Mouse (Mus musculus) forebrain, embryonic 13.5 days (tissue): ENCODE measurements at regions not wholly inside any gene's neighbourhood (a gene's known extent, or its start where the extent isn't known, plus 50 kb on each side); places are given as distances from the start of the nearest gene placed in this dataset.

Experiments used
- ATAC-seq: fragments of 200-750 bp; cut with Nextera tagmentation; 2 replicates; pipeline ENCODE4 v1.8.0; 2017
- H3K27ac ChIP-seq: fragments of 300-500 bp; sonication (generic); 2 replicates; pipeline ENCODE4 v1.5.1; 2015; ENCODE audit warnings: inconsistent platforms, mild to moderate bottlenecking, moderate library complexity
- H3K27me3 ChIP-seq: fragments of 300-500 bp; sonication (generic); 2 replicates; pipeline ENCODE4 v1.6.1; 2015; ENCODE audit warnings: mild to moderate bottlenecking, inconsistent platforms
- H3K36me3 ChIP-seq: fragments of 300-500 bp; sonication (generic); 2 replicates; pipeline ENCODE4 v1.6.1; 2015; ENCODE audit warnings: mild to moderate bottlenecking, inconsistent platforms; ENCODE audit not compliant: poor library complexity, severe bottlenecking
- H3K4me1 ChIP-seq: fragments of 300-500 bp; sonication (generic); 2 replicates; pipeline ENCODE4 v1.6.1; 2015; ENCODE audit warnings: inconsistent platforms
- H3K4me2 ChIP-seq: fragments of 300-500 bp; sonication (generic); 2 replicates; pipeline ENCODE4 v1.6.1; 2015; ENCODE audit warnings: inconsistent platforms, mild to moderate bottlenecking, moderate library complexity
- H3K4me3 ChIP-seq: fragments of 300-500 bp; sonication (generic); 2 replicates; pipeline ENCODE4 v1.5.1; 2015; ENCODE audit warnings: mild to moderate bottlenecking, inconsistent platforms
- H3K9ac ChIP-seq: fragments of 300-500 bp; sonication (generic); 2 replicates; pipeline ENCODE4 v1.6.1; 2015; ENCODE audit warnings: mild to moderate bottlenecking, inconsistent platforms
- H3K9me3 ChIP-seq: fragments of 300-500 bp; sonication (generic); replicated peaks from 2 replicates; pipeline ENCODE4 v1.6.1; 2016; ENCODE audit warnings: inconsistent platforms
- WGBS: fragments of 180-500 bp; shearing (Covaris S2); methylation state at CpG from one replicate; pipeline ENCODE4 v1.1.7; 2015; 5-methylcytosine and 5-hydroxymethylcytosine counted together

DNA sequence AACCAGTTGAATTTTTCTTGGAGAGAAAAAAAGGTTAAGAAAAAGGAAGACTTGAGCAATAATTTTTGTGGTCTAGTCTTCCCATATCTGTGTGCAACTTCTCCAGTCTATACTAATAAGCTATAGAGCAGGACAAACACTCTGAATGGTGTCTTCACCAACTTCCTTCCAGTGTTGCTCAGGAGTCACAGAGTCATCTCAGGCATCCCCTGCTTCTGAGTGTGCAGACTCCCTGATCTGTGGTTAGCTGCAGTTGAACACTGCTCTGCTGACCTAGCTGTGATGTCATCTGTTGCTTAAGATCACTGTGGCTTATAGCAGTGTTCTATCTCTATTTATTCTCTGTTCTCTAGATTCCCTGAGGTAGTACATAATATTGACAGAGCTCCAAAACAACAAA, 357.9 kb upstream of the Btbd3 start:
- no peaks in the 10 kb centered on the region for H3K27me3 ChIP-seq
- H3K27ac ChIP-seq, result no peak overlapping the region
- no peaks in the 10 kb centered on the region for H3K4me1 ChIP-seq
- no peaks in the 10 kb centered on the region for H3K36me3 ChIP-seq
- H3K4me3 ChIP-seq, result no peak overlapping the region
- no peak overlapping the region for H3K4me2 ChIP-seq
- no peak for ATAC-seq
- H3K9me3 ChIP-seq, result no peaks in the 10 kb centered on the region
- no peak overlapping the region for H3K9ac ChIP-seq

DNA sequence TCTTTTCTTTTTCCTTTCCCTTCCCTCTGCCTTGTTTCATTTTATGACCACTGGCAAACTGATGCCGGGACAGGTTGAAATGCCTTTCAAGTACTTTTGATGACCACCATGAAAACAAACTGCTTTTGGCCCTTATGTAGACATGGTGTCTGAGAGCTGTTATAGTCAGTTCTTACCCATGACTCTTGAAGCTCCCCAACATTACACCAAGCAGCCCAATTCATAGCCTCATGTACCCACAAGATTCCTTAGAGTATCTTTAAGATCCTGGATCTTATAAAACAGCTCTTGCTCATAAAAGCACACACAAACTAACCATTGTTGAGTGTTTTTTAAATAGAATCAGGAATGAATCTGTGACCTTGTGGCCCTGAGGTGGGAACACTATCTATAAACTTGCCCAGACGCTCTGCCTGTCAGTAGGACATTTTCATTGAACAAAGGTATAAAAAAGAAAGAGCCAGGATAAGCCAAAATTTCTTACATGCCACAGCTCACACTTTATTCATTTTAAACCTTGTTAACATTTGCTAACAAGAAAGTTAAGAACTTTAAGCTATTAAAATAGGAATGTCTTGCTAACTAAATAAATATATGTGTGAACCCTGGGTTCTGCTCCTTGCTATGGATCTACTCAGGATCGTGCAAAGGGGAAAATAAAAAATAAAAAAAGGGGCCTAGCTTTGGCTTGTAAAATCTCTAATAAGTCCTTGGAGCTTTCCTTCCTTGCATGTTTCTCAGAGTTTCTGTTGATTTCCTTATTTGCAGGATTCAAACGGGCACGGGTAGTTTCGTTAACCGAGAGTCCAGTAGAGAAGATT, 375.9 kb upstream of the Btbd3 start:
- Histone ChIP-seq H3K9me3 (no peaks in the 10 kb centered on the region), H3K9ac (no peak overlapping the region), H3K36me3 (no peaks in the 10 kb centered on the region), H3K27ac (no peak overlapping the region), H3K4me1 (no peaks in the 10 kb centered on the region), H3K4me3 (no peak overlapping the region), H3K27me3 (no peaks in the 10 kb centered on the region), H3K4me2 (no peak overlapping the region)
- 91% methylated on average over 7 of the region's 7 CpGs for WGBS
- no peak for ATAC-seq

DNA sequence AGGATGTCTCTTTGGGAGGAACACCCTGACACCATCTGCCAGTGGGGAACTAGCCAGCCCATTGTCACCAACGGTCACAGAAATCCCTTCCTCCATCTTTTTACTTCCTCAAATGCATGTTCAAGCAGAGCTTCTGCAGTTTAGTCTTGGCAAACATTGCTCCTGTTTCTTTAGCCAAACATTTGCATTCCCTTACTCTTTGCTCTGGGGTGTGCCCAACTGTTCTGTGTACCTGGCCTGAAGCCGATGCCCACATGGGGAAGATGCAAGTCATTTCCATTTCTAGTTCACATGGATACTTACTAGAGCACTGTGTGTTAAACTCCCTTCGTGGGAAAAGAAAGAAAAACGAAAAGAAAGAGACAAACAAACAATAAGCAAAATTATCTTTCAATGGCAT, 386.7 kb upstream of the Btbd3 start:
- H3K36me3 ChIP-seq, result no peaks in the 10 kb centered on the region
- H3K9me3 ChIP-seq, result no peaks in the 10 kb centered on the region
- H3K9ac ChIP-seq, result no peak overlapping the region
- WGBS, result 79% methylated on average over 4 of the region's 4 CpGs
- no peaks in the 10 kb centered on the region for H3K4me1 ChIP-seq
- no peak for ATAC-seq
- H3K27me3 ChIP-seq, result no peaks in the 10 kb centered on the region
- H3K4me3 ChIP-seq, result no peak overlapping the region
- H3K4me2 ChIP-seq, result no peak overlapping the region
- H3K27ac ChIP-seq, result no peak overlapping the region

DNA sequence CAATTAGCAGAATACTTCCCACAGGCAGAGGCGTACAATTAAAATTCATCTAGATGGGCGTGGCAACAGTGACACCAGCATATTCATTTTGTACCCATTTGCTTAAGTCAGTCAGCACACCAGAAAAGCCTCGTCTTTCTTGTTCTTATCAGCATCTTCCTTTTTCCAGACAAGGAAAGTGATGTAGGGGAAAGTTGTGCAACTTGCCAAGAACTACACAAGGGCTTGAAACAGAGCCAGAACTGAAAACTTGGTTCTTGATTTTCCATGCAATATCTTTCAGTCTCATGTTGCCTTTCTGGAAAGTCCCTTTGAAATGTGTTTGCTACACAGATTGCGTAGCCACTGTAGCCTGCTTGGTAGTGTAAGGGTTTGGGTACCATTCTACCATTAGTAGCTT, 401.9 kb upstream of the Btbd3 start:
- no peaks in the 10 kb centered on the region for H3K4me1 ChIP-seq
- no peak overlapping the region for H3K27ac ChIP-seq
- no peak overlapping the region for H3K9ac ChIP-seq
- H3K27me3 ChIP-seq, result no peaks in the 10 kb centered on the region
- ATAC-seq, result no peak
- H3K36me3 ChIP-seq, result no peaks in the 10 kb centered on the region
- 85% methylated on average over 4 of the region's 4 CpGs for WGBS
- no peak overlapping the region for H3K4me2 ChIP-seq
- no peaks in the 10 kb centered on the region for H3K9me3 ChIP-seq
- H3K4me3 ChIP-seq, result no peak overlapping the region

DNA sequence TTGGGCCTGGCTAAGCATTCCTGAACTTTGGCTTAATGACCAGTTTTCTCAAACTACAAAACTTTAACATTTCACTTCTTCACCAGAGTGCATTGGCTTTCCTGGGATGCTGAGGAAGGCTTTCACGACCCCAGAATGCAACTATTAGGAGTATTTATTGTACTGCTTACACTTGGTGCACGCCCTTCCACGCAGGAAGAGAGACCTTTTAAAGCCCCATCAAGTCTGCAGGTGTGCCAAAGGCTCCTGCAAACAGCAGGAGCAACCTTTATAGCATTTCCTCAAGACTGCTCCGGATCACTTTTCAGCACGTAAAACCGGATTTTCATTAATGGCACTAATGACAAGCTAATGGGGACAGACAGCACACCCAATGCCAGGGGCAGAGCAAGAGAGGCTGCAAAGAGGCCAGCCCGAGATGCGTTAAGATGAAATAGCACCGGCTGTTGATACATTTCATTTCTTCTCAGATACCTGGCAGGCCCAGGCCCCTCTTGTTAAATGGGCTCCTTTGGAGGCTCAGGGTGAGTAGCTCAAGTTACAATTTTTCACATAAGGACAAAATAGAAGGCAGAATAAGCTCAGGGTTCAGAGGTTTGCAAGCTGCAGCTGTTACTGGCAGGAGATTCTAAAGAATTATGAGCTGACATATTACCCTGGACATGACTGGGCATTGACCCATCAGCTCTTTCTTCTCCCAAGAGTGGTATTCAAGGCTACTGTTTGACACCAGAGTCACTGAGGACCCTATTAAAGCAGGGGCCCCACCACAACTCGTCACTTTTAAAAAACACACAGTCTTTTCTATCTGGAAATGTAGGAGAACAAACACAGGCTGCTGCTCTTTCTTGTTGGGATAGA, 402.7 kb upstream of the Btbd3 start:
- Histone ChIP-seq H3K4me1 (no peaks in the 10 kb centered on the region), H3K27ac (no peak overlapping the region), H3K27me3 (no peaks in the 10 kb centered on the region), H3K4me3 (no peak overlapping the region), H3K9me3 (no peaks in the 10 kb centered on the region), H3K36me3 (no peaks in the 10 kb centered on the region), H3K9ac (no peak overlapping the region), H3K4me2 (no peak overlapping the region)
- 76% methylated on average over 10 of the region's 10 CpGs for WGBS
- ATAC-seq, result no peak

DNA sequence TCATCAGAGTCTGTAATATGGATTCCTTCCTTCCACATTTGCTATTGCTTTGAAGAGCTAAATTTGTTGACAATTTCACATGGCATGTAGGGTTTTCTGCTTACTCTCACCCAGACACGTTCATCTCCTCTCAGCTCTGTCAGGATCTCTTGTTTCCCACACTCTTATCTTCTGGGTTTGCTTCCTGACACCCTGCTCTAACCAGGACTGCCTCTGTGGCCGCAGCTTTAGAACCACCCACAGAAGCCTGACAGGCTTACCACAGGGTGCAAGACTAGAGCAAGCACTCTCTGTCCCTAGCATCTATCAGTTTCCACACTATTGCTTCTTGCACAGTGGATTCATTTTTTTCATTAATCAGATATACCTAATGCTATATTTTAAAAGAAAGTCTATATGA, 408.5 kb upstream of the Btbd3 start:
- Histone ChIP-seq H3K36me3 (no peaks in the 10 kb centered on the region), H3K4me3 (no peak overlapping the region), H3K9ac (no peak overlapping the region), H3K27me3 (no peaks in the 10 kb centered on the region), H3K9me3 (no peaks in the 10 kb centered on the region), H3K4me1 (no peaks in the 10 kb centered on the region), H3K4me2 (no peak overlapping the region), H3K27ac (no peak overlapping the region)
- ATAC-seq, result no peak
- WGBS, result 70% methylated on average over 2 of the region's 2 CpGs

DNA sequence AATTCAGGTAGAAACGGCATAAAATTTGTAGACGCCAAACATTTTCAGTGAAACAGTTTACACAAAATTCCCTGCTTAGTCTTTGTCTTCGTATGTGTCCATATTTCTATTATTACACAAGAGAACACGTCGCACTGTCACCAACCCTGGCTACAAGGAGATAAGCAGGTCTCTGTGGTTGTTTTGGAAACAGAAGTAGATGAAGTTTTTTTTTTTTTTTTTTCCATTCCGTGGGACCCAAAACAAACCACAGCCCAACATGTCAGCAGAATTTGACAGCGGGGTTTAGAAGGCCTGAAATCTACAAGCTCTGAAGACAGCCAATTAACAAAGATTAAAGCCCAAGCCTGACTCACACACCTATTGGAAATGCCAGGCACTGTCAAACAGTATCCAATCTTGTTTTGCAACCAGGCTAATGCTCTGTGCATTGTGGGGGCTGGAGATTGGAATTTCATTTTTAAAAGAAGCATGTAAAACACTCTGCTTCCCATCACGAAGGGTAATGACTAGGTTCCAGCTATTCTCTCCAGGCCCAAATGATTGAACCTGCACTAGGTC, 428.5 kb upstream of the Btbd3 start:
- H3K9ac ChIP-seq, result no peak overlapping the region
- H3K9me3 ChIP-seq, result no peaks in the 10 kb centered on the region
- H3K36me3 ChIP-seq, result no peaks in the 10 kb centered on the region
- ATAC-seq, result no peak
- no peak overlapping the region for H3K4me2 ChIP-seq
- peaks cover 7% of the 10 kb centered on the region; the same call in 1 of the 2 replicates for H3K4me1 ChIP-seq
- H3K27me3 ChIP-seq, result no peaks in the 10 kb centered on the region
- no peak overlapping the region for H3K27ac ChIP-seq
- WGBS, result 63% methylated on average over 8 of the region's 8 CpGs
- no peak overlapping the region for H3K4me3 ChIP-seq

DNA sequence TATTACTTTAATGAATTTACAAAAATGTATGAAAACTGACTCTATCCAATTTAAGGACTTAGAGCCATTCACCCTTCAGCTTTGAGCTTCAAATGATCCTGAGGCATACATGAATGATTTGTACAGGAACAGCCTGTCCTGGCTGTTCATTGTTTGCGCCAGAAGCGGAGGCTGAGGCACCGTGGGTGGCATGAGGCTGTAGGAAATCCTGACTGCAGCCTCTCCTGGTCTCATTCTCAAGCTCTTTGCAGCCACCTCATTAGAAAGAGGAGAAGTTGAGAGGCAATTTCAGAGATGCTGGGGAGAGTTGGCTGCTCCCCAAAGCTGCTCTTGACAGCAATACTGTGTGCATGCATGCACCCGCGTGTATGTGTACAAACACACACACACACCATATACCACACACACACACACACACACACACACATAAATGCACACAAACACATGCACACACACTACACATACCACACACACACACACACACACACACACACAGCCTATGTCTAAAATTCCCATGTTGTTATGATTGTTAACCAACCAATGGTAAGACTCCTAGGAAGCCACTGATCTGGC, 434.9 kb upstream of the Btbd3 start:
- Histone ChIP-seq H3K4me1 (0 out of 2 replicates have a peak, but pooled peaks cover 7% of the 10 kb centered on the region), H3K4me2 (no peak overlapping the region), H3K9me3 (no peaks in the 10 kb centered on the region), H3K4me3 (no peak overlapping the region), H3K9ac (no peak overlapping the region), H3K36me3 (no peaks in the 10 kb centered on the region), H3K27me3 (no peaks in the 10 kb centered on the region), H3K27ac (no peak overlapping the region)
- 27% methylated on average over 5 of the region's 5 CpGs for WGBS
- peak; percentile 63; the same call in 1 of the 2 replicates for ATAC-seq

DNA sequence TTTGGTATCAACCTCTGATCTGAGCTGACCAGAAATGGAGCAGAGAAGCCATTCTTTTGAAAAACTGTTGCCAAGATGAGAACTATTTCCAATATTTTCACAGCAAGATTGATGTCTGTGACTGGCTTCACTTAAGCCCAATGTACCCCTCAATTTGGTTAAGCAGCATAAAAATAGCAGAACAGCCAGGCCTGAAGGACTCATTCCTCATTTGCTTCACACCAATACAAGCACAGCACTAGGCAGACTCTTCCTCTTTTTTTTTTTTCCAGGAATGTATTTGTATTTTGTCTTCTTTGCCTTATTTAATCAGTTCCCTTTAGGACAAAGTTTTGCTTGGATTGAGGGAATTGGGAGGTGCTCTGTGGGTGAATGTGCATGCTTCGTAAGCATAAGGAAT, 441.4 kb upstream of the Btbd3 start:
- Histone ChIP-seq H3K4me2 (no peak overlapping the region), H3K27ac (no peak overlapping the region), H3K4me1 (no peaks in the 10 kb centered on the region), H3K36me3 (no peaks in the 10 kb centered on the region), H3K9me3 (no peaks in the 10 kb centered on the region), H3K27me3 (no peaks in the 10 kb centered on the region), H3K9ac (no peak overlapping the region), H3K4me3 (no peak overlapping the region)
- ATAC-seq, result no peak
- 93% methylated on average over 1 of the region's 1 CpGs for WGBS

DNA sequence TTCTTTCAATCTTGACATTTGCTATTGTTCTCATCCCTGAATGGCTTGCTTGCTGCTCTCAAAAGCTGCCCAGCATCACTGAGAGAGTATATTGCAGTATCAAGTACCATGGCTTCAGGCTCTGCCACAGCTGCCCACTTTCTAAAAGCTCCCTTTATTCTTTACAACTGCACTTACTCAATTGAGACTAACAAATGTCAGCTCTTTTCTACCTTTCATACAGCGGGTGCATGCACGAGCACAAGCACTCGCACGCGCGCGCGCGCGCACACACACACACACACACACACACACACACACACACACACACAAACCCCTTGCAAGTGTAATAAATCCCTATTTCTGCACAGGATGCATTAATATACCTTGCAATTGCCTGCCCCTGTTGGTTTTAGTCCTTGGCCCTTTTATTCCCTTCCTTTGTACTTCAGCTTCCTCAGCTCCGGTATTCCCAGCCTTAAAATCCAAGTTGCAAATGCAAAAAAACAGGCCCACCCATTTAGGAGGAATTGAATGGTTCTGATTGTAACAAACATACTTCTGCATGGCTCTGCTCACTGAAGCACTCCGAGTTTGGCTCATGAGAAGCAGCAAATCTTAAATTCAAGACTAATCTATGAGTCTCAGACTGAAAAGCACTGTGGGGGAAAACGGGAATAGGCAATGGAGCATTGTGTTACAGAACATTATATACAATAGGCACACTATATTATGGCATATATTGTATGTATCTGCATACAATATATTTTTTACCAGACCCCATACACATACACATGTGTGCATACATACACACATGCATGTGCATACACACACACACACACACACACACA, 447.7 kb upstream of the Btbd3 start:
- peak overlapping the region; percentile 50 for H3K4me2 ChIP-seq
- H3K27me3 ChIP-seq, result no peaks in the 10 kb centered on the region
- peak overlapping the region; percentile 76 for H3K27ac ChIP-seq
- 31% methylated on average over 13 of the region's 13 CpGs for WGBS
- ATAC-seq, result peak; percentile 97
- no peaks in the 10 kb centered on the region for H3K36me3 ChIP-seq
- no peaks in the 10 kb centered on the region for H3K9me3 ChIP-seq
- peaks cover 7% of the 10 kb centered on the region for H3K4me1 ChIP-seq
- H3K4me3 ChIP-seq, result peak overlapping the region; percentile 6
- H3K9ac ChIP-seq, result peak overlapping the region; percentile 43; the same call in 1 of the 2 replicates

DNA sequence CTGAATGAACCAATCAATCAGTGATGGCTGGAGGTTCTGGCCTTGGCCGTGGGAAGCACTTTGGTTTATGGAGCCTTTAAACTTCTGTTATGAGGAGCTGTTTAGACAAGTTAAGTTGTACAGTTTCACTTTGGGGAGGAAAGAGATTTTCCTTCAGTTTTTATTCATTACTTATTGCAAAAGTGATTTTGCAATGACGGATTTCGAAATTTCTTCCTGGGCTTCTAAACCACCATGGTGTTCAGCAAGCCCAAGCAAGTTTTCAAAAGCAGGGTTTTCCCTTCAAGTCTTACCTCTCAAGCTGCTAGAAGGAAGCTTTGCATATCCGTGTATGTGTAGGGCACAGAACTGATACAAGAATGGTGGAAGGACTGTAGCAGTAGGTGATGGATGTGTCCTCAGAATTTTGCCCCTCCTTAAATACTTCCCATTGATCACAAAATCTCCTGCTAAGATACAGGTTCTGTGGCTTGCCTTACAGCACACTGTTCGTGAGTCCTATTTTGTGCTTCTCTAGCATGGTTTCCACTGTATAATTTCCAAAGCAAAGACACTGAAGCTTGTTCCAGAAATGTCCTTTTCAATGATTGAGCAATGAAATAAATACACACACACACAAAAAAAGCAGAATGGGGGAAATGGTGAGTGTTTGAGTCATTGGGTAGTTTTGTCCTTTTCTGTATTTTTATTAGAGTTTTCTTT, 448.6 kb upstream of the Btbd3 start:
- Histone ChIP-seq H3K4me1 (peaks cover 7% of the 10 kb centered on the region), H3K27me3 (no peaks in the 10 kb centered on the region), H3K27ac (peak overlapping the region; percentile 57), H3K4me3 (no peak overlapping the region), H3K9me3 (no peaks in the 10 kb centered on the region), H3K9ac (no peak overlapping the region), H3K4me2 (no peak overlapping the region), H3K36me3 (no peaks in the 10 kb centered on the region)
- WGBS, result 60% methylated on average over 5 of the region's 5 CpGs
- ATAC-seq, result peak; percentile 67
